Mouse (Mus musculus) erythroblast, embryonic 14.5 days (primary cell): ENCODE measurements around the gene Ubc.

ENCODE experiments used
- GATA1 ChIP-seq: IDR thresholded peaks from 2 replicates; pipeline ENCODE4 v1.6.1; 2012; ENCODE audit warnings: low read length, inconsistent platforms, mixed read lengths
- TAL1 ChIP-seq: IDR thresholded peaks from 3 replicates; pipeline ENCODE4 v1.6.1; 2012; ENCODE audit warnings: low read length, inconsistent platforms, mixed read lengths

DNA sequence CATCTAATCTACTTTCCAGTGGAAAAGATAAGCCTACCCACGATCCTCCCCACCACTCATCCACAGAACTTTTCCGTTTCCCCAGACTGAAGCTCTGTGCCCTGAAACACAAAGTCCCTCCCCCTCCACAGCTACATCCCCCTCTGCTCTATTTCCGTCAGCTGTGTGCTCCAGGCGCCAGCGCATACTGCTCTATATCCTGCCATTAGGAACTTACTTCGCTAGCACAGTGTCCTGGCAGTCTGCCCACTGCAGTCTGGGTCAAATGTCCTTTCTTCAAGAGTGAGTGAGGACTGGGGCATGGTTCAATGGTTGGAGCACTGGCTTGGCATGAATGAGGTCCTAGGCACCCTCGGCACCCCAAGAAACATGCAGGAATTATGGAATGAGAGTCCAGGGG, 26.1 kb downstream of the Ubc start:
- TF ChIP-seq GATA1 (no peak), TAL1 (no peak)
